21 mouse cellular contexts compared by ENCODE assay signal in genomic region chr9:35539001-35539750, GRCm38 (mm10). TPM values are rescaled to one million over a fixed set of nuclear protein-coding genes. Genes with fewer than 3 reads are reported as not detected.
"Had no signal": no experiment of that assay in that cellular context is flagged by ENCODE, and none has a peak within 500 bp of the region (broad histone marks: within the 10 kb centered on the region; RNA-seq: fewer than 3 reads in every experiment).

No protein-coding gene starts in this region.

- H3K4me3 ChIP-seq: limb, embryonic 13.5 days; liver, embryonic 15.5 days; megakaryocyte, embryonic 14.5 days; stomach, embryonic 15.5 days had no signal

- H3K9me3 ChIP-seq: limb, embryonic 13.5 days; liver, embryonic 15.5 days; megakaryocyte, embryonic 14.5 days; stomach, embryonic 15.5 days had no signal

- H3K4me2 ChIP-seq: limb, embryonic 13.5 days; liver, embryonic 11.5 days; liver, embryonic 15.5 days; midbrain, embryonic 11.5 days; stomach, embryonic 15.5 days had no signal

- DNase-seq: layer of hippocampus, adult 9-11 months; layer of hippocampus, postnatal 36 days; lung, adult 2 months; lung, postnatal 10 days; right cerebral cortex, postnatal 14 days had no signal

- H3K9ac ChIP-seq: liver, embryonic 15.5 days; stomach, embryonic 15.5 days had no signal

- H3K27me3 ChIP-seq: limb, embryonic 13.5 days; liver, embryonic 15.5 days; stomach, embryonic 15.5 days had no signal

- H3K27ac ChIP-seq: limb, embryonic 13.5 days; liver, embryonic 15.5 days; macrophage; stomach, embryonic 15.5 days had no signal

- H3K36me3 ChIP-seq: limb, embryonic 13.5 days; liver, embryonic 15.5 days; stomach, embryonic 15.5 days had no signal

- ATAC-seq: intestine, embryonic 16.5 days had no signal

RNA-seq across cellular contexts. Expression of gene Ddx25, which starts 19.2 kb away (rescaled TPM):
- polyA plus RNA-seq: macrophage had no signal

RNA-seq across cellular contexts. Expression of gene Gm1113, which starts 21.1 kb away (rescaled TPM):
- total RNA-seq: layer of hippocampus, adult 18-20 months; layer of hippocampus, postnatal 36 days; left cerebral cortex, adult 8-10 months; left cerebral cortex, postnatal 25 days; midbrain, postnatal 0 days had no signal
- polyA plus RNA-seq: intestine, embryonic 16.5 days; kidney, embryonic 14.5 days; limb, embryonic 13.5 days; liver, embryonic 11.5 days; liver, embryonic 15.5 days; lung, adult 2 months; macrophage; midbrain, embryonic 11.5 days; midbrain, postnatal 0 days; neural tube, embryonic 14.5 days; spleen, adult 2 months; stomach, embryonic 15.5 days; testis, adult 2 months had no signal

RNA-seq across cellular contexts. Expression of gene Pate2, which starts 30.9 kb away (rescaled TPM):
- polyA plus RNA-seq: lung, adult 2 months; macrophage had no signal
